Mouse (Mus musculus): ENCODE results near the gene Snap91. TPM values are rescaled to one million over a fixed set of nuclear protein-coding genes. Genes with fewer than 3 reads are reported as not detected.

Gene Snap91
- 0.08 and 0.17 TPM in 2 replicates for polyA plus RNA-seq (2016; fragmentation: Nextera tagmentation; extraction: Ambion mirVana)

DNA sequence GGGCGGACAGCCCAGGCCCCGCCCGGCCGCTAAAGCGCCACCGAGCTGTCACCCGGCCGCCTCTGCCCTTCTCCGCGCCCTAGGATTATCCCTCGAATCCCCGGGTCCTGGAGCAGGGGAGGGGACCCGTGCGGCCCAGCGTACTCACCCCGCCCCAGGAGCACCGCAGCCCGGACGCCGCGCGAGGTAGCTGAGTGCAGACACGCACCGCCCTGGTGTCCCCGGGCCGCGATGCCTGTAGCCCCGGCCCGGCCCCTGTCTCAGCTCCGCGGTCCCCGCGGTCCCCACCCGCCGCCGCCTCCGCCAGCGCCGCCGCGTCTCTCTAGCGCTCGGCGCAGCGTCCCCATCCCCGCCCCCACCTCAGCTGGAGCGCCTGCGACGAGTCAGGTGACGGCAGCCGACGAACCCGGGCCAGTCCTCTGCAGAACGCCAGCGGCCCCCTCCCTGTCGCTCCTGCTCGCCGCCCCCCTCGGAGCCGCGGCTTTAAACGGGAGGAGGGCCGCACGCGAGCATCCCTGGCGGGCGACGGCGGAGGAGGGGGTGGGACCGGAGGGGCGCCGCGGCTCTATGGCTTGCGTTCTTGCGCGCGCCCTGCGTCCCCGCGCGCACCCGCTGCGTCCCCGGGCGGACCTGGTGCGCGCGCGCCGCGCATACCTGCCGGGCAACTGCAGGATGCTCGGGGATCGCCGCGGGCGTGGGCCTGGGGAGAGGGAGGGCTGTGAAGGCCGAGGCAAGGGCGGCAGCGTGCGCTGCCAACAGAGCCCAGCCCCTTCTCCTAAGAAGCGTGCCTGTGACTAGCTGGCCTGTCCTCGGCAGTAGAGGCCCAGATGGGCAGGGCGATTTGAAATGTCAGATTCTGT is at the start of gene Snap91:
Snap91 (minus strand) TSS at position 542 of the 860 bp plus-strand sequence.
- H3K36me3 ChIP-seq: no peaks in the 10 kb centered on the region
- no peaks in the 10 kb centered on the region for H3K9me3 ChIP-seq (replicated peaks)
- 1% methylated on average over 84 of the region's 104 CpGs for WGBS (ENCODE audit: insufficient replicate concordance)
- 0 out of 2 replicates have a peak within 1 kb of the TSS, but pooled peaks have one; percentile 17 for H3K9ac ChIP-seq
- no peaks in the 10 kb centered on the region for H3K4me1 ChIP-seq
- peak; percentile 30; the same call in 1 of the 2 replicates for ATAC-seq
- H3K27ac ChIP-seq: no peak within 1 kb of the TSS
- peaks cover 58% of the 10 kb centered on the region for H3K27me3 ChIP-seq (replicated peaks)
- H3K4me2 ChIP-seq: peak within 1 kb of the TSS; percentile 70
- peak within 1 kb of the TSS; percentile 53 for H3K4me3 ChIP-seq

DNA sequence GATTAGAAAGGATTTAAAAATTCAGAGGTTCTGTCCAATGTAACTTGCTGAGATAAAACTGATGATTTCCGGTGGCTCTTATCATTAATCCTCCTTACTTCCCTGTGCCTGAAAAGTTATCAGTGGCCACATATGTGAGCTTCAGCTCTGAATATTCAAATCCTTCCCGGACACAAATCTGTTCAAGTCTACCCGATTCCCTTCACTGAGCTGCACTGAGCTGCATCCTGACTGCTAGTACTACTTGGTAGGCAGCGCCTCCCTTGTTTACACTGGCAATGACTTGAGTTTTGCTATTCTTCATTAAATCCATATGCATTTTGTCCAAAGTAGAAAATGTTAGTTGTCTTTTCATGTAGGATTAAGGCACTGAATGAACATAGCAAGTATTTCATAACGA is 46.1 kb upstream of the Snap91 start:
- Histone ChIP-seq H3K4me1 (no peaks in the 10 kb centered on the region), H3K9me3 (replicated peaks) (no peaks in the 10 kb centered on the region), H3K9ac (no peak overlapping the region), H3K36me3 (no peaks in the 10 kb centered on the region), H3K4me2 (no peak overlapping the region), H3K4me3 (no peak overlapping the region), H3K27me3 (replicated peaks) (no peaks in the 10 kb centered on the region), H3K27ac (no peak overlapping the region)
- WGBS (ENCODE audit: insufficient replicate concordance): 63% methylated on average over 5 of the region's 5 CpGs
- no peak for ATAC-seq

DNA sequence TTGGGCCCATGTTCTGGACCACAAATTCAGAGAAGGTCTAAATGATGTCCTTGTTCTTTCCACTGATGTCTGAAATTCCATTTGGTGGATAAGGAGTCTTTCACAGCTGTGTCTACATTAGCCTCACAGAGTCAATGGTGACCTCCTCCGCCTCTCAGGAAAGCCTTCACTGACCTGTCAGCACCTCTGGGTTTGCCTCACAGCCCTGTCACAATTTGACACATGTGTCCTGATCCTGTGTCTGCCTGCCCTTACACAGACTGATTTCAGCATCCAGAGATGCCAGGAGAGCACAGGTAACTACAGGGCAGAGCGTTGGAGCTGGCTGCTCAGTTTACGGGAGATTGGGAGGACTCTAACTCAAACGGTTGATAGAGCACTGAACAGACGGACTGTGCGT is 45.2 kb upstream of the Snap91 start:
- no peak for ATAC-seq
- H3K9ac ChIP-seq: no peak overlapping the region
- 71% methylated on average over 6 of the region's 6 CpGs for WGBS (ENCODE audit: insufficient replicate concordance)
- H3K27ac ChIP-seq: no peak overlapping the region
- H3K9me3 ChIP-seq (replicated peaks): no peaks in the 10 kb centered on the region
- no peaks in the 10 kb centered on the region for H3K4me1 ChIP-seq
- H3K4me3 ChIP-seq: no peak overlapping the region
- no peak overlapping the region for H3K4me2 ChIP-seq
- H3K27me3 ChIP-seq (replicated peaks): no peaks in the 10 kb centered on the region
- H3K36me3 ChIP-seq: no peaks in the 10 kb centered on the region

DNA sequence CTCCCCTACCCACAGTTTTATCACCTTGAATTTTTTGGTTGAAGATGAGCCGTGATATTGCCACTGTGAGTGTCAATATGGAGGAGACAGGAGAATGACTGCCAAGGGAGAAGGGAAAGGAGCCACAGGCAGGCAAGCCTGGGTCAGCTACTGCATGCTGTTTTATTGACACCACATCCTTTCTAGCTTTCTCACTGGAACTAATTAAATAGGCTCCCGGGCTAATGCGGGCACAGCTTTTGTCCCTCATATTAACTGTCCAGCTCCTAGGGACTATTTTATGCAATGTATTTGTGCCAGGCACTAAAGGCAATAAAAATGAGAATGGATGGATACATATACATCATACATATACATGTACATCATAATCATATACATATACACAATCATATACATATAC is 42.0 kb upstream of the Snap91 start:
- Histone ChIP-seq H3K27me3 (replicated peaks) (no peaks in the 10 kb centered on the region), H3K9ac (no peak overlapping the region), H3K27ac (no peak overlapping the region), H3K4me1 (no peaks in the 10 kb centered on the region), H3K4me3 (no peak overlapping the region), H3K36me3 (no peaks in the 10 kb centered on the region), H3K9me3 (replicated peaks) (no peaks in the 10 kb centered on the region), H3K4me2 (no peak overlapping the region)
- WGBS (ENCODE audit: insufficient replicate concordance): 80% methylated on average over 3 of the region's 3 CpGs
- ATAC-seq: no peak

DNA sequence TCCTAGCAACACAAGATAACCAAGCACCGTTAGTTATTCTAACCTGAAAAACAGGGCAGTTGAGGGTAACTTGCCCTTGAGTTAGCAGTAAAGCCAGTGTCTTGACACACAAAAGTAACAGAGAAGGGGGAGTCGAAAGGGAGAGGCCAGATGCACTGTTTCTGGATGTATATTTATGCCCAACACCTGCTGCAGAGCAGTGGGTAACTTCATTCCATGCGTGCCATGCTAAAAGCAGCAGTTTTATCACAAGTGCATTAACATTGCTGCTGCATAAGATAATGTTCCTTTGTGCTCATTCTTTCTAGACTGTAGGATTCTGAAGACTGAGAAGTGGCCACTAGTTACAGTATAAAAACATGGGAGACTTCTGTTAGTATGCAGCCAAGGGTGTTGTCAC is 36.1 kb upstream of the Snap91 start:
- ATAC-seq: no peak
- H3K27me3 ChIP-seq (replicated peaks): no peaks in the 10 kb centered on the region
- H3K27ac ChIP-seq: no peak overlapping the region
- no peak overlapping the region for H3K9ac ChIP-seq
- H3K36me3 ChIP-seq: no peaks in the 10 kb centered on the region
- no peaks in the 10 kb centered on the region for H3K4me1 ChIP-seq
- no peaks in the 10 kb centered on the region for H3K9me3 ChIP-seq (replicated peaks)
- no peak overlapping the region for H3K4me3 ChIP-seq
- 60% methylated on average over 3 of the region's 3 CpGs for WGBS (ENCODE audit: insufficient replicate concordance)
- no peak overlapping the region for H3K4me2 ChIP-seq

DNA sequence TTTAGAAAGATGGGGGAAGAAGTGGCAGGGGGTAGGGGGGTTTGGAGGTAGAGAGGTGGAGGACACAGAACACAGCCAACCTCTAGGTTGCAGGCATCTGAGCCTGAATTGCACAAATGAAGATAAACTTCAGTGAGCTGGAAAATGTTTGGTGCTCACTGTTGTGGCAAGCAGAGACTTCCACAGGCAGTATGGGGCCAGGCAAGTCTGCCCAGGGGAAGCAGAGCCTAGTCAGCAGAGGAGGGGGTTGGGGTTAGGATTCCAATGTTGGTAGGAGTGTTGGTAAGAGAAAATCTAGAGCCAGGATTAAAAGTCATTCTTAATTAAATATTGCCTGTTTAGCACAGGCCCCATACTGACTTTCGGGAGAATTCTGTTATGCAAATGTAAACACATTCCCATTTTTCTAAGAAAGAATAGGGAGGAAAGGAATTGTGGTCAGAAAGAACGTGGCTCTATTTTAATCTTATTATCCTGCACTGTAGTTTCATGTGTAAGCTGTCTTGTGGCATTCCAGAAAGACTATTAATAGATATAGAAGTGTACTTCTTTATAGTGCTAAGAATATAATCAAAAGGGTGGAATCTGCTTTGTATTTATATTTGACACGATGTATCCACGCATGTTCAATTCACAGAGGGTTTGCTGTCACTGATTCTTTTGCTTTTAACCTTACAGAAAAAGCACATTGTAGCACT is 19.2 kb upstream of the Snap91 start:
- no peak overlapping the region for H3K27ac ChIP-seq
- ATAC-seq: no peak

DNA sequence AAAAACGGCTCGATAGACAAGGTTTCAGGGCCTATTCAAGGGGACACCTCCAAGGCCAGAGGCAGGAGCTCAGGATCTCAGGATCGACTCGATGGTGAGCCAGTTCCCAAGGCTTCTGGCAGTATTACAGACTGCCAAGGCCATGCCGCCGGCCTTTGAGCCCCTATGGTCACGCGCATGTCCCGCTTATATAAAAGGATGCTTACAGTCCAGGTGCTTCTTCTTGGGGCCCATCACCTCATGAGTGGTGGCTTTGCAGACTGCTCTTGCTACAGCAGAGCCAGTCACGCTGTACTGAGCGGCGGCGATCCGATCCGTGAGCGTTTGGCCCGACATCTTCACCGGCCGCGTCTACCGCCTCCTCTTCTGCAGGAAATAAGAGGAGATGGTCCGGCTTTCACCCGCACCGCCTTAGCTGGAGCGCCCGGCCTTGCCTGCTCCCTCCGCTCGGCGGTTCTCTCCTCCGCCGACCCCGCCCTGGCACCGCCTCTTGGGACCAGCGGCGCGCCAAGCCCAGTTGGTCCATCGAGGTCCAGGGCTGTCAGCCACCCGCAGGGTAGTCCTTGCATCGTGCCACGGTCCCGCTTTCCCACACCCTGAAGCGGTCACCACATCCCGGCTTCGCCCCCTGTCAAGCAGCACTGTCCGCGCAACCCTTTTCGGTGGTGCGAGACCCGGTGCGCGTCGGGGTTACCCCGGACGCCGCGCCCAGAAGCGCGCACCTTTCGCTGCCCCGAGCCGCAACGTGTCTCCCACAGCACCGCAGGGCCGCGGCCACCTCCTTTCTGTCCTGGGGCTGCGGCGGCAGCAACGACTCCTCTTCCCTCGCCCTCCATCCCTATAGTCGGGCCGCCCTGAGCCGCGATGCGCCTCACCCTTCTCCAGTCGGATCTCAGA is 990 bp downstream of the Snap91 start:
- peak overlapping the region; percentile 53 for H3K4me3 ChIP-seq
- H3K36me3 ChIP-seq: no peaks in the 10 kb centered on the region
- no peak overlapping the region for H3K27ac ChIP-seq
- H3K27me3 ChIP-seq (replicated peaks): peaks cover 58% of the 10 kb centered on the region
- WGBS (ENCODE audit: insufficient replicate concordance): 2% methylated on average over 75 of the region's 75 CpGs
- no peak overlapping the region for H3K9ac ChIP-seq
- ATAC-seq: 0 out of 2 replicates have a peak, but pooled peaks have one; percentile 10
- H3K9me3 ChIP-seq (replicated peaks): no peaks in the 10 kb centered on the region
- no peaks in the 10 kb centered on the region for H3K4me1 ChIP-seq
- H3K4me2 ChIP-seq: peak overlapping the region; percentile 70

More for the DNA sequence above, 19.2 kb upstream of the Snap91 start:
- Histone ChIP-seq H3K27me3 (replicated peaks) (no peaks in the 10 kb centered on the region), H3K4me3 (no peak overlapping the region), H3K4me2 (no peak overlapping the region), H3K9ac (no peak overlapping the region), H3K9me3 (replicated peaks) (no peaks in the 10 kb centered on the region), H3K4me1 (no peaks in the 10 kb centered on the region), H3K36me3 (no peaks in the 10 kb centered on the region)
- 56% methylated on average over 4 of the region's 4 CpGs for WGBS (ENCODE audit: insufficient replicate concordance)

DNA sequence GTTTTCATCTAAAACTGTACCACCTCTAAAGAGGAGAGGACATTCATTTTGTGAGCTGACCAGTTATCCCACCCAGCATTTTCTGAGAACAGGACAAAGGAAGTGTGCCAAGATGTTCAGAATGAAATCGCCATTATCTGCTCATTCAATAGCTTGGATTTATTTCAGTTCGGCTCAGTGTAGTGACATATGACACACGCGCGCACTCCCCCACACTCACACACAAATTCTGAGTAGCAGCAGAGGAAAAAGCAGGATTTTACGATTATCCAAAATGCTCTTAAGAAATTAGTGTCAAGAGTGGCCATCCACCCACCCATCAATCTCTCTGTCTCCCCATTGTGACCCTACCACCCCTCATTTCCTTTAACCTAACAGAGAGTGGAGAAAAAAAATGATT is 1.7 kb downstream of the Snap91 start:
- no peaks in the 10 kb centered on the region for H3K36me3 ChIP-seq
- H3K27me3 ChIP-seq (replicated peaks): peaks cover 58% of the 10 kb centered on the region
- H3K4me1 ChIP-seq: no peaks in the 10 kb centered on the region
- H3K4me2 ChIP-seq: no peak overlapping the region
- no peak overlapping the region for H3K27ac ChIP-seq
- no peak for ATAC-seq
- H3K9me3 ChIP-seq (replicated peaks): no peaks in the 10 kb centered on the region
- H3K9ac ChIP-seq: no peak overlapping the region
- WGBS (ENCODE audit: insufficient replicate concordance): 73% methylated on average over 6 of the region's 6 CpGs
- no peak overlapping the region for H3K4me3 ChIP-seq

DNA sequence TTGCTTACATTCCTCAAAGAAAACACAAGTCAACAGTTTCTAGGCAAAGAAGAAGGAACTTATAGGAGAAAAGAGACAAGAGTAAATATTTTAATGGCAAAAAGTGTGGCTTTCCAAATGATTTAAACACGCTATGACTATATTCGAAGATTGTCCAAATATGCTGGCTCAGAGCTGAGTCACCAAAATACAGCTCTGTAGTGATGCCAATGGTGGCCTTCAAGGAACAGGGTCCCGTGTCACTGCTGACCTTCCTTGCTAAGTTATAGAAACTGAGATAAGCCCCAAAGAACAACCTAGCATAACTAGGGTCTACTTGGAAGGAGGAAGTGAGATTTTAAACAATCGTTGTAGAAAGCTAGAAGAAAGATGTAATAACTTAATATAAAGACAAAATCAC is 6.8 kb downstream of the Snap91 start:
- Histone ChIP-seq H3K4me3 (no peak overlapping the region), H3K27me3 (replicated peaks) (peaks cover 20% of the 10 kb centered on the region), H3K9me3 (replicated peaks) (no peaks in the 10 kb centered on the region), H3K9ac (no peak overlapping the region), H3K27ac (no peak overlapping the region), H3K4me1 (no peaks in the 10 kb centered on the region), H3K4me2 (no peak overlapping the region), H3K36me3 (no peaks in the 10 kb centered on the region)
- WGBS (ENCODE audit: insufficient replicate concordance): 56% methylated on average over 4 of the region's 4 CpGs
- no peak for ATAC-seq

DNA sequence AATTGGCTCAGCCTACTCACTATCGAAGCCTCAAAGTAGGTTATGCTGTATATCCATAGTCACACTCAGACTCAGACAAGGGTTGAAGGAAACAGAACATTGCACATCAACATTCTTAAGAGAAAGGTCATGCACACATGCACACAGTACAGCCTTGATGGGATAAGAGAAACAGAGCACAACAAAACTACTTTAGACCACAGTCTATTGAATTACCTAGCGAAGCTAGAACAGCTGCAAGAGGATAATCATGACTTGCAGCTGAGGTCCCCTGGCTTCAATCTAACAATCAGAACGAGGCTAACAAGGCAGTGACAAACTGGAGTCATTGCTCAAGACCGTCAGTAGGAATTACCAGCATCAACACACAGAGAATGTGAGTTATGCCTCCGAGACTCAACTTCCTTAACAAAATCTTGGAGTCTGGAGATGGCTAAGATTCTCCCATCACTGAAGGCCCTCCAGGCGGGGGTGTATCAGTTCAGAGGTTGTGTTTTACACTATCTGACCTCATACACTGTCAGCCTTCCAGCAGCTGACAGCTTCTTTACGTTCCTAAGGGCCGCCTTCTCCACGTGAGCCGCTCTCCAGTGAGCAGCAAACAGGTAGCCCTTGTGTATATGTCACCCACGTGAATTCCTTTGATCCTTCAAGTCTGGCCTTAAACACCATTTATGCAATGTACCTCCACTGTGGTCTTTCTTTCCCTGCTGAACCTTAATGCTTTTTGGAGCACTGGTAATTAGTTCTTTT is 10.7 kb downstream of the Snap91 start:
- no peaks in the 10 kb centered on the region for H3K36me3 ChIP-seq
- no peak overlapping the region for H3K9ac ChIP-seq
- H3K27me3 ChIP-seq (replicated peaks): no peaks in the 10 kb centered on the region; the same call in 1 of the 2 replicates
- 52% methylated on average over 11 of the region's 11 CpGs for WGBS (ENCODE audit: insufficient replicate concordance)
- no peak overlapping the region for H3K4me2 ChIP-seq
- H3K4me3 ChIP-seq: no peak overlapping the region
- ATAC-seq: no peak
- H3K9me3 ChIP-seq (replicated peaks): no peaks in the 10 kb centered on the region
- H3K4me1 ChIP-seq: no peaks in the 10 kb centered on the region
- H3K27ac ChIP-seq: no peak overlapping the region

DNA sequence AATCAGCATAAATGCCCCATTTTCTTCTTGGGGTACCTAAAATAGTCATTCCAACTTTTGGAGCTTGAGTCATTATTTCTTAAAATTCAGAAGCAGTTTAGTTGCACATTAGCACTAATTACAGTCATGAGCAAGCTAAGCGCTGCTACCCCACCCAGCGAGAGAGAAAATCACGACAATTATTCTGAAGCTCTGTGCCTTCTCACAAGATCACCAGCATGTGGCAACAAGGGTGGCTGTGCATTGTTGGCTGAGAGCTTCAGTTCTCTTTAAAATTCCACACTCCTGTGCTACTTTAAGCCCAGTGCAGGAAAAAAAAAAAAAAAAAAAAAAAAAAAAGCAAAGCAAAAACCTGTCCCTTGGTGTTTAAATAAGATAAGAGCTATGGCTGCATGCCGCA is 22.4 kb downstream of the Snap91 start:
- 70% methylated on average over 4 of the region's 4 CpGs for WGBS (ENCODE audit: insufficient replicate concordance)
- no peak overlapping the region for H3K4me2 ChIP-seq
- H3K9ac ChIP-seq: no peak overlapping the region
- H3K4me1 ChIP-seq: no peaks in the 10 kb centered on the region
- H3K36me3 ChIP-seq: no peaks in the 10 kb centered on the region
- no peaks in the 10 kb centered on the region for H3K27me3 ChIP-seq (replicated peaks)
- no peaks in the 10 kb centered on the region for H3K9me3 ChIP-seq (replicated peaks)
- no peak for ATAC-seq
- no peak overlapping the region for H3K4me3 ChIP-seq
- H3K27ac ChIP-seq: no peak overlapping the region
